Mouse (Mus musculus): ENCODE results near the gene Aasdhppt. TPM values are rescaled to one million over a fixed set of nuclear protein-coding genes. Genes with fewer than 3 reads are reported as not detected.

Aasdhppt gene
- polyA plus RNA-seq, 1 experiment from 2014 or later, result 38.0 TPM

GRCm38 (mm10) chr9:4304867-4305266 lies 4.4 kb downstream of the Aasdhppt start:
- no peak overlapping the region for H3K27ac ChIP-seq (replicated peaks; ENCODE audit: low read depth, low read length)
- ATAC-seq (ENCODE audit: low FRiP score, low TSS enrichment) (no peak), DNase-seq (peak; percentile 35)
- peaks cover 15% of the 10 kb centered on the region; the same call in 1 of the 2 replicates for H3K36me3 ChIP-seq (ENCODE audit: control insufficient read depth, insufficient read depth, low read length)
- no peaks in the 10 kb centered on the region for H3K9me3 ChIP-seq (ENCODE audit: control insufficient read depth, low read length)
- no peak overlapping the region for H3K4me2 ChIP-seq (ENCODE audit: low read length)
- no peak overlapping the region for H3K9ac ChIP-seq (replicated peaks; ENCODE audit: low read length)
- no peak overlapping the region for H3K4me3 ChIP-seq (replicated peaks; ENCODE audit: low read depth, low read length)
- H3K27me3 ChIP-seq (ENCODE audit: control insufficient read depth, insufficient read depth, low read length), result no peaks in the 10 kb centered on the region
- WGBS, result 54% methylated on average over 1 of the region's 1 CpGs
- peaks cover 7% of the 10 kb centered on the region for H3K4me1 ChIP-seq (ENCODE audit: control insufficient read depth, insufficient read depth, low read length)

- no peak overlapping the region for H3K27ac ChIP-seq (replicated peaks; ENCODE audit: low read depth, low read length)
- H3K4me2 ChIP-seq (ENCODE audit: low read length), result no peak overlapping the region
- H3K4me1 ChIP-seq (ENCODE audit: control insufficient read depth, insufficient read depth, low read length), result no peaks in the 10 kb centered on the region
- DNase-seq (no peak), ATAC-seq (ENCODE audit: low FRiP score, low TSS enrichment) (no peak)
- H3K4me3 ChIP-seq (replicated peaks; ENCODE audit: low read depth, low read length), result no peak overlapping the region
- H3K9me3 ChIP-seq (ENCODE audit: control insufficient read depth, low read length), result no peaks in the 10 kb centered on the region
- peaks cover 26% of the 10 kb centered on the region; the same call in 1 of the 2 replicates for H3K36me3 ChIP-seq (ENCODE audit: control insufficient read depth, insufficient read depth, low read length)
- no peak overlapping the region for H3K9ac ChIP-seq (replicated peaks; ENCODE audit: low read length)
- H3K27me3 ChIP-seq (ENCODE audit: control insufficient read depth, insufficient read depth, low read length), result no peaks in the 10 kb centered on the region
- 91% methylated on average over 2 of the region's 2 CpGs for WGBS
Measured at GRCm38 (mm10) chr9:4300466-4300865, 8.8 kb downstream of the Aasdhppt start.

GRCm38 (mm10) chr9:4283850-4284249 lies 25.4 kb downstream of the Aasdhppt start:
- DNase-seq (no peak), ATAC-seq (ENCODE audit: low FRiP score, low TSS enrichment) (0 out of 2 replicates have a peak, but pooled peaks have one; percentile 34)
- Histone ChIP-seq H3K9me3 (ENCODE audit: control insufficient read depth, low read length) (no peaks in the 10 kb centered on the region), H3K9ac (replicated peaks; ENCODE audit: low read length) (no peak overlapping the region), H3K4me3 (replicated peaks; ENCODE audit: low read depth, low read length) (no peak overlapping the region), H3K27me3 (ENCODE audit: control insufficient read depth, insufficient read depth, low read length) (no peaks in the 10 kb centered on the region), H3K36me3 (ENCODE audit: control insufficient read depth, insufficient read depth, low read length) (no peaks in the 10 kb centered on the region), H3K4me1 (ENCODE audit: control insufficient read depth, insufficient read depth, low read length) (no peaks in the 10 kb centered on the region), H3K27ac (replicated peaks; ENCODE audit: low read depth, low read length) (no peak overlapping the region), H3K4me2 (ENCODE audit: low read length) (no peak overlapping the region)
- WGBS, result 6% methylated on average over 3 of the region's 3 CpGs

GRCm38 (mm10) chr9:4266881-4267280 lies 42.4 kb downstream of the Aasdhppt start:
- 98% methylated on average over 3 of the region's 3 CpGs for WGBS
- H3K27me3 ChIP-seq (ENCODE audit: control insufficient read depth, insufficient read depth, low read length), result no peaks in the 10 kb centered on the region
- H3K4me3 ChIP-seq (replicated peaks; ENCODE audit: low read depth, low read length), result no peak overlapping the region
- no peak for DNase-seq
- H3K9me3 ChIP-seq (ENCODE audit: control insufficient read depth, low read length), result no peaks in the 10 kb centered on the region
- H3K9ac ChIP-seq (replicated peaks; ENCODE audit: low read length), result no peak overlapping the region
- no peak overlapping the region for H3K27ac ChIP-seq (replicated peaks; ENCODE audit: low read depth, low read length)
- no peak overlapping the region for H3K4me2 ChIP-seq (ENCODE audit: low read length)
- no peaks in the 10 kb centered on the region for H3K36me3 ChIP-seq (ENCODE audit: control insufficient read depth, insufficient read depth, low read length)
- H3K4me1 ChIP-seq (ENCODE audit: control insufficient read depth, insufficient read depth, low read length), result no peaks in the 10 kb centered on the region
- peak; percentile 4; the same call in 1 of the 2 replicates for ATAC-seq (ENCODE audit: low FRiP score, low TSS enrichment)

- no peak overlapping the region for H3K4me2 ChIP-seq (ENCODE audit: low read length)
- ATAC-seq (ENCODE audit: low FRiP score, low TSS enrichment), result no peak
Measured at GRCm38 (mm10) chr9:4260746-4261090, 48.6 kb downstream of the Aasdhppt start.

GRCm38 (mm10) chr9:4259841-4260745 lies 49.2 kb downstream of the Aasdhppt start:
- H3K9me3 ChIP-seq (ENCODE audit: control insufficient read depth, low read length), result peaks cover 8% of the 10 kb centered on the region
- DNase-seq (peak; percentile 82), ATAC-seq (ENCODE audit: low FRiP score, low TSS enrichment) (peak; percentile 66)
- no peaks in the 10 kb centered on the region for H3K36me3 ChIP-seq (ENCODE audit: control insufficient read depth, insufficient read depth, low read length)
- no peaks in the 10 kb centered on the region for H3K27me3 ChIP-seq (ENCODE audit: control insufficient read depth, insufficient read depth, low read length)
- peak overlapping the region; percentile 17; the same call in 1 of the 2 replicates for H3K4me3 ChIP-seq (replicated peaks; ENCODE audit: low read depth, low read length)
- 69% methylated on average over 65 of the region's 65 CpGs for WGBS
- H3K9ac ChIP-seq (replicated peaks; ENCODE audit: low read length), result no peak overlapping the region
- no peaks in the 10 kb centered on the region for H3K4me1 ChIP-seq (ENCODE audit: control insufficient read depth, insufficient read depth, low read length)
- 0 out of 2 replicates have a peak overlapping the region, but pooled peaks have one; percentile 10 for H3K4me2 ChIP-seq (ENCODE audit: low read length)
- no peak overlapping the region for H3K27ac ChIP-seq (replicated peaks; ENCODE audit: low read depth, low read length)

More at GRCm38 (mm10) chr9:4260746-4261090, 48.6 kb downstream of the Aasdhppt start:
- Histone ChIP-seq H3K4me3 (replicated peaks; ENCODE audit: low read depth, low read length) (peak overlapping the region; percentile 17; the same call in 1 of the 2 replicates), H3K9ac (replicated peaks; ENCODE audit: low read length) (no peak overlapping the region), H3K4me1 (ENCODE audit: control insufficient read depth, insufficient read depth, low read length) (no peaks in the 10 kb centered on the region), H3K27ac (replicated peaks; ENCODE audit: low read depth, low read length) (no peak overlapping the region), H3K9me3 (ENCODE audit: control insufficient read depth, low read length) (peaks cover 8% of the 10 kb centered on the region), H3K27me3 (ENCODE audit: control insufficient read depth, insufficient read depth, low read length) (no peaks in the 10 kb centered on the region), H3K36me3 (ENCODE audit: control insufficient read depth, insufficient read depth, low read length) (no peaks in the 10 kb centered on the region)
- WGBS, result 71% methylated on average over 12 of the region's 12 CpGs
- DNase-seq, result no peak

GRCm38 (mm10) chr9:4259074-4259473 lies 50.2 kb downstream of the Aasdhppt start:
- Histone ChIP-seq H3K27ac (replicated peaks; ENCODE audit: low read depth, low read length) (no peak overlapping the region), H3K9ac (replicated peaks; ENCODE audit: low read length) (no peak overlapping the region), H3K4me3 (replicated peaks; ENCODE audit: low read depth, low read length) (no peak overlapping the region), H3K27me3 (ENCODE audit: control insufficient read depth, insufficient read depth, low read length) (no peaks in the 10 kb centered on the region), H3K4me1 (ENCODE audit: control insufficient read depth, insufficient read depth, low read length) (no peaks in the 10 kb centered on the region), H3K9me3 (ENCODE audit: control insufficient read depth, low read length) (peaks cover 8% of the 10 kb centered on the region), H3K36me3 (ENCODE audit: control insufficient read depth, insufficient read depth, low read length) (no peaks in the 10 kb centered on the region), H3K4me2 (ENCODE audit: low read length) (no peak overlapping the region)
- WGBS, result 91% methylated on average over 10 of the region's 10 CpGs
- DNase-seq (no peak), ATAC-seq (ENCODE audit: low FRiP score, low TSS enrichment) (peak; percentile 43)
